Mouse (Mus musculus): ENCODE measurements around the gene Adh6a.

GRCm38 (mm10) chr3:138303771-138304488 is 9.2 kb upstream of the Adh6a start:
- TF ChIP-seq CTCF (IDR thresholded peaks at IDR 0.05) = no peak
- no peak for TF ChIP-seq POLR2A (IDR thresholded peaks at IDR 0.05; ENCODE audit: insufficient read depth, low read depth, low read length)
- TF ChIP-seq EP300 (IDR thresholded peaks at IDR 0.05; ENCODE audit: insufficient read depth, low read depth, low read length) = peak; percentile 10; the same call in 1 of the 2 replicates
